Mouse (Mus musculus) megakaryocyte, embryonic 14.5 days (primary cell): Measurements from ENCODE around the gene Fbxw4.

ENCODE experiments used
- FLI1 ChIP-seq: IDR thresholded peaks from 2 replicates; pipeline ENCODE4 v1.6.1; 2012; ENCODE audit warnings: low read length, inconsistent platforms, mixed read lengths
- GATA1 ChIP-seq: IDR thresholded peaks from 3 replicates; pipeline ENCODE4 v1.6.1; 2012; ENCODE audit warnings: mixed read lengths, low read length, inconsistent platforms, borderline replicate concordance

- no peak for TF ChIP-seq GATA1
- no peak for TF ChIP-seq FLI1
Observed at GRCm38 (mm10) chr19:45595481-45595880, 64.6 kb downstream of the Fbxw4 start.
